Mouse (Mus musculus): ENCODE results near the gene Olfr1222. TPM values are rescaled to one million over a fixed set of nuclear protein-coding genes. Genes with fewer than 3 reads are reported as not detected.

Gene Olfr1222
- polyA plus RNA-seq, 1 experiment from 2014 or later = not detected

GRCm38 (mm10) chr2:89081487-89081886 lies 51.4 kb downstream of the Olfr1222 start:
- H3K4me2 ChIP-seq (ENCODE audit: low read depth, low read length) = no peak overlapping the region
- H3K36me3 ChIP-seq (ENCODE audit: control insufficient read depth, insufficient read depth, low read length) = no peaks in the 10 kb centered on the region
- no peak overlapping the region for H3K4me3 ChIP-seq (ENCODE audit: low read length)
- no peak for ATAC-seq
- H3K4me1 ChIP-seq (ENCODE audit: control insufficient read depth, insufficient read depth, low read length) = no peaks in the 10 kb centered on the region
- no peak overlapping the region for H3K27ac ChIP-seq (ENCODE audit: low read length)
- no peaks in the 10 kb centered on the region for H3K27me3 ChIP-seq (replicated peaks; ENCODE audit: control insufficient read depth, insufficient read depth, low read length)
- H3K9me3 ChIP-seq (ENCODE audit: control insufficient read depth, low read length) = no peaks in the 10 kb centered on the region
- H3K9ac ChIP-seq (ENCODE audit: low read depth, low read length) = no peak overlapping the region

Other genes with a start within 250 kb of the Olfr1222 start
- not detected in 2 replicates for gene Olfr1208, start 230.7 kb downstream of the Olfr1222 start, polyA plus RNA-seq (2015; fragmentation: Nextera tagmentation; extraction: Ambion mirVana)
- not detected in 2 replicates for gene Olfr1209, start 217.9 kb downstream of the Olfr1222 start, polyA plus RNA-seq (2015; fragmentation: Nextera tagmentation; extraction: Ambion mirVana)
- not detected in 2 replicates for gene Olfr1211, start 194.9 kb downstream of the Olfr1222 start, polyA plus RNA-seq (2015; fragmentation: Nextera tagmentation; extraction: Ambion mirVana)
- not detected in 2 replicates for gene Olfr1212, start 179.1 kb downstream of the Olfr1222 start, polyA plus RNA-seq (2015; fragmentation: Nextera tagmentation; extraction: Ambion mirVana)
- gene Gm13762, start 152.8 kb downstream of the Olfr1222 start, polyA plus RNA-seq (2015; fragmentation: Nextera tagmentation; extraction: Ambion mirVana) = not detected in 2 replicates
- gene Olfr1214, start 140.4 kb downstream of the Olfr1222 start, polyA plus RNA-seq (2015; fragmentation: Nextera tagmentation; extraction: Ambion mirVana) = not detected in 2 replicates
- not detected in 2 replicates for gene Olfr1215, start 126.1 kb downstream of the Olfr1222 start, polyA plus RNA-seq (2015; fragmentation: Nextera tagmentation; extraction: Ambion mirVana)
- gene Olfr1216, start 114.7 kb downstream of the Olfr1222 start, polyA plus RNA-seq (2015; fragmentation: Nextera tagmentation; extraction: Ambion mirVana) = not detected in 2 replicates
- gene Olfr1217, start 101.0 kb downstream of the Olfr1222 start, polyA plus RNA-seq (2015; fragmentation: Nextera tagmentation; extraction: Ambion mirVana) = not detected in 2 replicates
- gene Olfr1218, start 71.9 kb downstream of the Olfr1222 start, polyA plus RNA-seq (2015; fragmentation: Nextera tagmentation; extraction: Ambion mirVana) = not detected in 2 replicates
- gene Olfr1219, start 49.5 kb downstream of the Olfr1222 start, polyA plus RNA-seq (2015; fragmentation: Nextera tagmentation; extraction: Ambion mirVana) = not detected in 2 replicates
- not detected in 2 replicates for gene Olfr1220, start 26.2 kb downstream of the Olfr1222 start, polyA plus RNA-seq (2015; fragmentation: Nextera tagmentation; extraction: Ambion mirVana)
- gene Olfr1221, start 15.8 kb downstream of the Olfr1222 start, polyA plus RNA-seq (2015; fragmentation: Nextera tagmentation; extraction: Ambion mirVana) = not detected in 2 replicates
- gene Olfr1223, start 18.5 kb upstream of the Olfr1222 start, polyA plus RNA-seq (2015; fragmentation: Nextera tagmentation; extraction: Ambion mirVana) = not detected in 2 replicates
- not detected in 2 replicates for gene Olfr1224-ps1, start 31.0 kb upstream of the Olfr1222 start, polyA plus RNA-seq (2015; fragmentation: Nextera tagmentation; extraction: Ambion mirVana)
- not detected in 2 replicates for gene Olfr1225, start 41.6 kb upstream of the Olfr1222 start, polyA plus RNA-seq (2015; fragmentation: Nextera tagmentation; extraction: Ambion mirVana)
- not detected in 2 replicates for gene Olfr1226, start 67.0 kb upstream of the Olfr1222 start, polyA plus RNA-seq (2015; fragmentation: Nextera tagmentation; extraction: Ambion mirVana)
- not detected in 2 replicates for gene Olfr1228, start 121.0 kb upstream of the Olfr1222 start, polyA plus RNA-seq (2015; fragmentation: Nextera tagmentation; extraction: Ambion mirVana)
- not detected in 2 replicates for gene Olfr1229, start 155.0 kb upstream of the Olfr1222 start, polyA plus RNA-seq (2015; fragmentation: Nextera tagmentation; extraction: Ambion mirVana)
- not detected in 2 replicates for gene Olfr1230, start 164.2 kb upstream of the Olfr1222 start, polyA plus RNA-seq (2015; fragmentation: Nextera tagmentation; extraction: Ambion mirVana)
- not detected in 2 replicates for gene Olfr1231, start 174.0 kb upstream of the Olfr1222 start, polyA plus RNA-seq (2015; fragmentation: Nextera tagmentation; extraction: Ambion mirVana)
- not detected in 2 replicates for gene Olfr1232, start 196.6 kb upstream of the Olfr1222 start, polyA plus RNA-seq (2015; fragmentation: Nextera tagmentation; extraction: Ambion mirVana)
- not detected in 2 replicates for gene Olfr1233, start 209.3 kb upstream of the Olfr1222 start, polyA plus RNA-seq (2015; fragmentation: Nextera tagmentation; extraction: Ambion mirVana)
- gene Olfr1234, start 231.8 kb upstream of the Olfr1222 start, polyA plus RNA-seq (2015; fragmentation: Nextera tagmentation; extraction: Ambion mirVana) = not detected in 2 replicates

Measured in intestine, embryonic 16.5 days (tissue).